Mouse (Mus musculus): ENCODE measurements around the gene Sostdc1. TPM values are rescaled to one million over a fixed set of nuclear protein-coding genes. Genes with fewer than 3 reads are reported as not detected.

The Sostdc1 gene
- polyA plus RNA-seq (2015; fragmentation: Illumina TruSeq; extraction: RNeasy Lipid Tissue Mini Kit (QIAGEN cat#74804); ENCODE audit: insufficient read depth, low replicate concordance), result 2.2 TPM

DNA sequence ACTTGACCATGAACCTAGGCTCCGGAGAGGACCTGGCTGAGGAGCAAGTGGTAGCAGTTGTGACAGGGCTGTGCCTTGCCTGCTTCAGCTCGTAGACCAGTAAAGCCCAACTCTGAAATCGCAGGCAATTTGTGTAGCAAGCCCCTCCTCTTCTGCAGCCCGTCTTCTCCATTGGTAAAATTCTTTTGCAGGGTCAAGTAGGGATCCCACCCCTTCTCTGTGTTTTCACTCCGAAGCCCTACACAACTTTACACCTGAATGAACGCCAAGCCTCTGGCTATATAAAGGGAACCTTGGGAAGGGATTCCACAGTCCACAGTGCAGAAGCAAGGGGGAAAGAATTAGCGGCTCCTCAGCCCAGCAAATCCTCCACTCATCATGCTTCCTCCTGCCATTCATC is at the start of gene Sostdc1:
TSS of gene Sostdc1 (plus strand) at position 224 of the 400 bp plus-strand sequence.

Other genes starting within 250 kb of the Sostdc1 start
- 30.4 TPM for gene Ankmy2, start 157.0 kb upstream of the Sostdc1 start, polyA plus RNA-seq (2015; fragmentation: Illumina TruSeq; extraction: RNeasy Lipid Tissue Mini Kit (QIAGEN cat#74804); ENCODE audit: insufficient read depth, low replicate concordance)
- 85.6 TPM for gene Bzw2, start 156.1 kb upstream of the Sostdc1 start, polyA plus RNA-seq (2015; fragmentation: Illumina TruSeq; extraction: RNeasy Lipid Tissue Mini Kit (QIAGEN cat#74804); ENCODE audit: insufficient read depth, low replicate concordance)
- gene Lrrc72, start 60.7 kb upstream of the Sostdc1 start, polyA plus RNA-seq (2015; fragmentation: Illumina TruSeq; extraction: RNeasy Lipid Tissue Mini Kit (QIAGEN cat#74804); ENCODE audit: insufficient read depth, low replicate concordance), result not detected
- 4.7 TPM for gene Ispd, start 67.3 kb downstream of the Sostdc1 start, polyA plus RNA-seq (2015; fragmentation: Illumina TruSeq; extraction: RNeasy Lipid Tissue Mini Kit (QIAGEN cat#74804); ENCODE audit: insufficient read depth, low replicate concordance)
- not detected for gene D630036H23Rik, start 68.0 kb downstream of the Sostdc1 start, polyA plus RNA-seq (2015; fragmentation: Illumina TruSeq; extraction: RNeasy Lipid Tissue Mini Kit (QIAGEN cat#74804); ENCODE audit: insufficient read depth, low replicate concordance)

All from spleen, adult 10 weeks (tissue).